Mouse (Mus musculus): ENCODE data around the gene Spint5. TPM values are rescaled to one million over a fixed set of nuclear protein-coding genes. Genes with fewer than 3 reads are reported as not detected.
"Not testable (repeated sequence)": the region's sequence is repeated elsewhere in the genome, so short reads cannot be mapped to it uniquely, and the experiment has no call there.

The Spint5 gene
- polyA plus RNA-seq, 1 experiment = not detected

DNA sequence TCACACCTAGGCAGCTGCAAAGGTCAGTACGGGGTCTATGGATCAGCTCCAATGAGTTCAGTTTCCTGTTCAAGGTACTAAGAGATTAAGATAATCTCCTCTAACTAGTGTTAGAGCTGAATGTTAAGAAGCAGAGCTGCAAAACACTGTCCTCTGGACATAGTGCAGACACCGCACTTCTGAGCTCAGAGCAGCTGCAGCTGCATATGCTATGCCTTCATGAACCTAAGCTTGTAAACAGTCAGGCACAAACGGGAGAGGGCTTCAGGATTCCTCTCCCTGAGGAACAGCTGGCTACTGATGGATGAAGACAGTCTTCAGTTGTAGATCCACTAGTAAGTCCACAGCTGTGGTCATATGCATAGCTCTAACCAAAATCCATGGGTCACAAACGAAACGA, 14.1 kb upstream of the Spint5 start:
- TF ChIP-seq CTCF (IDR thresholded peaks at IDR 0.05; ENCODE audit: borderline replicate concordance, insufficient read depth, low read length) = no peak
- no peak for TF ChIP-seq POLR2A (IDR thresholded peaks at IDR 0.05; ENCODE audit: low read depth, low read length)
- H3K4me1 ChIP-seq (ENCODE audit: control insufficient read depth, insufficient read depth, low read length) = no peaks in the 10 kb centered on the region
- H3K4me3 ChIP-seq (ENCODE audit: insufficient read depth, low read length) = no peak overlapping the region
- no peak overlapping the region for H3K27ac ChIP-seq (ENCODE audit: insufficient read depth, low read length)

- no peak overlapping the region for H3K27ac ChIP-seq (ENCODE audit: insufficient read depth, low read length)
- H3K4me1 ChIP-seq (ENCODE audit: control insufficient read depth, insufficient read depth, low read length) = no peaks in the 10 kb centered on the region
- TF ChIP-seq CTCF (IDR thresholded peaks at IDR 0.05; ENCODE audit: borderline replicate concordance, insufficient read depth, low read length) (no peak), POLR2A (IDR thresholded peaks at IDR 0.05; ENCODE audit: low read depth, low read length) (no peak)
- no peak overlapping the region for H3K4me3 ChIP-seq (ENCODE audit: insufficient read depth, low read length)
These were observed 13.3 kb upstream of the Spint5 start for GRCm38 (mm10) chr2:164701761-164702160.

DNA sequence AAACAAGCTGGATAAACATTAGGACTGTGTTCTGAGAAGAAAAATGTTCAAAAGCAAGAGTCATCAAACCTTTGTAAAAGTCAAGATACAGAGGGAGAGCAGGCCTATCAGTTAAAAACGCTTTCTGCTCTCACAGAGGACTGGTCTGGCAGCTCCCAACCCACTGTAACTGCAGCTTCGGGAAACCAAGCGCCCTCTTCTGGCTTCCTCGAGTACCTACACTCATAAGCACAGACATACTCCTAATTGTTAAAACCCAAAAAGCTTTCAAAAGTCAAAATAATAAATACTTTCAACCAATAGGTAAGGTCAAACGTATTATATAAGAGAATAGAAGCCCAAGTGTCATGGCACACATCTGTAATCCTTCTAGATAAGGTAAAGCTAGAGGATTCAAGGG, 10.9 kb upstream of the Spint5 start:
- no peaks in the 10 kb centered on the region for H3K4me1 ChIP-seq (ENCODE audit: control insufficient read depth, insufficient read depth, low read length)
- no peak overlapping the region for H3K27ac ChIP-seq (ENCODE audit: insufficient read depth, low read length)
- TF ChIP-seq CTCF (IDR thresholded peaks at IDR 0.05; ENCODE audit: borderline replicate concordance, insufficient read depth, low read length) = no peak
- TF ChIP-seq POLR2A (IDR thresholded peaks at IDR 0.05; ENCODE audit: low read depth, low read length) = no peak
- H3K4me3 ChIP-seq (ENCODE audit: insufficient read depth, low read length) = no peak overlapping the region

- no peak for TF ChIP-seq POLR2A (IDR thresholded peaks at IDR 0.05; ENCODE audit: low read depth, low read length)
- no peak for TF ChIP-seq CTCF (IDR thresholded peaks at IDR 0.05; ENCODE audit: borderline replicate concordance, insufficient read depth, low read length)
- Histone ChIP-seq H3K4me1 (ENCODE audit: control insufficient read depth, insufficient read depth, low read length) (no peaks in the 10 kb centered on the region), H3K4me3 (ENCODE audit: insufficient read depth, low read length) (no peak overlapping the region), H3K27ac (ENCODE audit: insufficient read depth, low read length) (no peak overlapping the region)
These were observed 9.8 kb upstream of the Spint5 start for GRCm38 (mm10) chr2:164705328-164705727.

GRCm38 (mm10) chr2:164705991-164706390, 9.1 kb upstream of the Spint5 start:
- TF ChIP-seq CTCF (IDR thresholded peaks at IDR 0.05; ENCODE audit: borderline replicate concordance, insufficient read depth, low read length) (no peak), POLR2A (IDR thresholded peaks at IDR 0.05; ENCODE audit: low read depth, low read length) (no peak)
- no peaks in the 10 kb centered on the region for H3K4me1 ChIP-seq (ENCODE audit: control insufficient read depth, insufficient read depth, low read length)
- no peak overlapping the region for H3K27ac ChIP-seq (ENCODE audit: insufficient read depth, low read length)
- no peak overlapping the region for H3K4me3 ChIP-seq (ENCODE audit: insufficient read depth, low read length)

DNA sequence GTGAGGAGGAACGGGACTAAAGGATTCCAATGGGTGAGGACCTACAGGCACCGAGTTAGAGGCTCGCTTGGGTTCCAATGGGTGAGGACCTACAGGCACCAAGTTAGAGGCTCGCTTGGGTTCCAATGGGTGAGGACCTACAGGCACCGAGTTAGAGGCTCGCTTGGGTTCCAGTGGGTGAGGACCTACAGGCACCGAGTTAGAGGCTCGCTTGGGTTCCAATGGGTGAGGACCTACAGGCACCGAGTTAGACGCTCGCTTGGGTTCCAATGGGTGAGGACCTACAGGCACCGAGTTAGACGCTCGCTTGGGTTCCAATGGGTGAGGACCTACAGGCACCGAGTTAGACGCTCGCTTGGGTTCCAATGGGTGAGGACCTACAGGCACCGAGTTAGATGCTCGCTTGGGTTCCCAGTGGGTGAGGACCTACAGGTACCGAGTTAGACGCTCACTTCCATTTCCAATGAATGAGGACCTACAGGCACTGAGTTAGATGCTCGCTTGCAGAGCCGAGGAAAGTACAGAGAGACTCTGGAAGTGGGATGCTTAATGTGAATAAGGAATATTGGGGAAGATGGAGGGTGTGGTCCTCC, 1.2 kb downstream of the Spint5 start:
- H3K27ac ChIP-seq (ENCODE audit: insufficient read depth, low read length); H3K4me1 ChIP-seq (ENCODE audit: control insufficient read depth, insufficient read depth, low read length); H3K4me3 ChIP-seq (ENCODE audit: insufficient read depth, low read length): not testable (repeated sequence)

DNA sequence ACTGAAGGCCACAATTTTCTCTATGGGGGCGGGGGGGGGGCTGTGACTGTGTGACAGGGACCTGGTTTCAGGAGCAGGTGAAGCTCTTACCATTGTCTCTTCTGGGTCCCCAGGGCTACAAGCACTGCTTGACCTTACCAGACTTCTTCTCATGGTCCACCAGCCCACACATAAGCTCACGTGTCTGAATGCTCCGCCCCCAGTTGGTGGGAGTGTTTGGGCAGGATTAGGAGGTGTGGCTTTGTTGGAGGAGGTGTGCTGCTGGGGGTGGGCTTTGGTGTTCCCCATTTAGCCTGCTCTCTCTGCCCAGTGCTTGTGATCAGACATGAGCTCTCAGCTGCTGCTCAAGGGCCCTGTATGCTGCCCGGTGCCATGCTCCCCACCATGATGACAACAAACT, 8.2 kb downstream of the Spint5 start:
- H3K4me1 ChIP-seq (ENCODE audit: control insufficient read depth, insufficient read depth, low read length) = no peaks in the 10 kb centered on the region
- H3K4me3 ChIP-seq (ENCODE audit: insufficient read depth, low read length) = no peak overlapping the region
- no peak for TF ChIP-seq POLR2A (IDR thresholded peaks at IDR 0.05; ENCODE audit: low read depth, low read length)
- no peak for TF ChIP-seq CTCF (IDR thresholded peaks at IDR 0.05; ENCODE audit: borderline replicate concordance, insufficient read depth, low read length)
- no peak overlapping the region for H3K27ac ChIP-seq (ENCODE audit: insufficient read depth, low read length)

GRCm38 (mm10) chr2:164725895-164726619, 11.0 kb downstream of the Spint5 start:
- Histone ChIP-seq H3K27ac (ENCODE audit: insufficient read depth, low read length) (no peak overlapping the region), H3K4me1 (ENCODE audit: control insufficient read depth, insufficient read depth, low read length) (no peaks in the 10 kb centered on the region), H3K4me3 (ENCODE audit: insufficient read depth, low read length) (no peak overlapping the region)
- peak; percentile 21; the same call in 1 of the 2 replicates for TF ChIP-seq CTCF (IDR thresholded peaks at IDR 0.05; ENCODE audit: borderline replicate concordance, insufficient read depth, low read length)
- TF ChIP-seq POLR2A (IDR thresholded peaks at IDR 0.05; ENCODE audit: low read depth, low read length) = no peak

DNA sequence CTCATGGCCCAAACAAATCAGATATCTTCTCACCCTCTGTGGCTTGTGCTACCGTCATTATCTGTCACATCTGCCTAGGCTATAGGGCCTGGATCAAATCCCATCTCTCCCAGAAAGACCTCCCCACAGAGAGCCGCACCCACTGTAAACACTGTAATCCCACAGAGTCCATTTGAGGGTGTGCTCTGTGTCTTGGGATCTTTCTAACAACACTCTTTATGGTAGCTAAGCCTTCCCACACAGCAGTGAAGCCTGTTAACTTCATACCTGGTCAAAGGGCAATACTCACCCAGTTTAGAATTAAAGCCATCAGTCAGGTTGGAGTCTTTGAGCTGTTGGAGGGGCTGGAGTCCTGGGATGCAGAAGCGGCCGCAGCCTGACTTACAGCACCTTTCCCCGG, 16.6 kb downstream of the Spint5 start:
- Histone ChIP-seq H3K4me1 (ENCODE audit: control insufficient read depth, insufficient read depth, low read length) (peaks cover 6% of the 10 kb centered on the region), H3K4me3 (ENCODE audit: insufficient read depth, low read length) (no peak overlapping the region)
- TF ChIP-seq CTCF (IDR thresholded peaks at IDR 0.05; ENCODE audit: borderline replicate concordance, insufficient read depth, low read length) (no peak), POLR2A (IDR thresholded peaks at IDR 0.05; ENCODE audit: low read depth, low read length) (no peak)

GRCm38 (mm10) chr2:164733259-164733658, 18.2 kb downstream of the Spint5 start:
- no peak overlapping the region for H3K27ac ChIP-seq (ENCODE audit: insufficient read depth, low read length)

More for the DNA sequence above, 16.6 kb downstream of the Spint5 start:
- no peak overlapping the region for H3K27ac ChIP-seq (ENCODE audit: insufficient read depth, low read length)

More at GRCm38 (mm10) chr2:164733259-164733658, 18.2 kb downstream of the Spint5 start:
- Histone ChIP-seq H3K4me3 (ENCODE audit: insufficient read depth, low read length) (no peak overlapping the region), H3K4me1 (ENCODE audit: control insufficient read depth, insufficient read depth, low read length) (peaks cover 6% of the 10 kb centered on the region)
- no peak for TF ChIP-seq CTCF (IDR thresholded peaks at IDR 0.05; ENCODE audit: borderline replicate concordance, insufficient read depth, low read length)
- no peak for TF ChIP-seq POLR2A (IDR thresholded peaks at IDR 0.05; ENCODE audit: low read depth, low read length)

Data from embryonic fibroblast, embryonic 13.5 days (primary cell).